Mouse (Mus musculus) right cerebral cortex, postnatal 25 days (tissue): Measurements from ENCODE around the gene Zbtb16.
A peak's percentile ranks its signal among the peaks of the same experiment; 100 is the strongest.

Experiments used
- DNase-seq: peaks from one replicate; pipeline ENCODE4 v3.0.0; 2022

Gene Zbtb16

DNA sequence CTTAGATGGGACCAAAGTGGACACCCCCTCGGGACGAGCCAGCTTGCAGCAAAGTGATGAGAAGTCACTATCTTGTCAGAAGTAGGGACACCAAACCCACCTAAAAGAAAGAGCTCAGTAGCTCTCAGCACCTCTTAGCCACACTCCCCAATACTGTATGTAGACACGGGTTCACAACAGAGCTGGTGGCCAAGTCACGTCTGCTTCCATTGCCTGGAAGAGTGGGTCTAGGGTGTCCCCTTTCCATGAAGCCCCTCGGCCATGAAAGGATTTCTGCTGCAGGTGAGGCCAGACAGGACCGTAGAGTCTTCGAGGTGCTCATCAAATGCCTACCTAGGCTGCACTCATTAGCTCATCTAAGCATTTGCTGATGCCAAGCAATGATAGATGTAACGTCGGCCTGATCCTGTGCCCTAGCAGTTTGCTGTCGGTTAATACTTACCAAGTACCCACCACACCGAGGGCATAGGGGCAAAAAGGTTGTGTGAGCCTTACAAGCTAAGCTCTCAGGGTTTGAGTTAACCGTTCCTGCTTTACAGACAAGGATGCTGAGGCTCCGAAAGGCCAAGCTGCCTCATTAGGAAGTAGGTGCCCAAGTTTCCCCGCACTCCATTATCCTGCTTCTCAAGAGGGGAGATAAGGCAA is 94.5 kb downstream of the Zbtb16 start:
- DNase-seq = no peak

GRCm38 (mm10) chr9:48740732-48741255 is 95.2 kb downstream of the Zbtb16 start:
- DNase-seq = no peak

GRCm38 (mm10) chr9:48740098-48740505 is 95.9 kb downstream of the Zbtb16 start:
- peak; percentile 74 for DNase-seq

GRCm38 (mm10) chr9:48738795-48739476 is 97.1 kb downstream of the Zbtb16 start:
- no peak for DNase-seq

- DNase-seq = no peak
Observed at GRCm38 (mm10) chr9:48737911-48738310, 98.1 kb downstream of the Zbtb16 start.

DNA sequence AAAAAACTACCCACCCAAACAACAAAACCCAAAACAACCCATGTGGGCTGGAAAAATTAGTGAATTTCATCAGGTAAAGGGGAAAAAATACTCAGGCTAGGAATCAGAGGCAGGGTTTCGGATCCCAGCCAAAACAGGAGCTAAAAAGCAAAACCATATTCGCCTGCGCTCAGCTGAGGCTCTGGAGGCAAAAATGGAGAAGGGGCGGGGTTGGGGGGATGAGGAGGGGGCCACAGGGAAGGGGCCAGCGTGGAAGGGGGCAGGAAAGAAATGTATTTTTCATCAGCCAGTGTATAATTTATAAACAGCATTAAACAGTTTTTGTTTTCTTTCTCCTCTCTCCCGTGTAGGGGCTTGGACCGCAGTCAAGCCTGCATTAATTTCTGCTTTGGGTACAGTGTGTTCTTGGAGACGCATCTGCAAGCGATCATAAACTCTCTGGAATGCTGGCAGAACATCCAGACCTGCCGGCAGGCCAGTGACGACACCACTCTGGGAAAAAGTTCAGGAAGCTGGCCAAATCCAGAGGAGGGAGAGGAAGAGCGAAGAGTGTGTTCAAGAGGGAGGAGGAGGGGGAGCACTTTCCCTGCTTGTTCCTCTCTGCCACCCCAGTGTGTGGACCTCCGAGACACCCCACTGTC is 98.7 kb downstream of the Zbtb16 start:
- peak; percentile 91 for DNase-seq

GRCm38 (mm10) chr9:48736361-48737209 is 99.4 kb downstream of the Zbtb16 start:
- peak; percentile 53 for DNase-seq

- no peak for DNase-seq
Observed at GRCm38 (mm10) chr9:48735466-48736312, 100.3 kb downstream of the Zbtb16 start.

GRCm38 (mm10) chr9:48734725-48735465 is 101.1 kb downstream of the Zbtb16 start:
- DNase-seq = no peak

- DNase-seq = peak; percentile 57
Observed at GRCm38 (mm10) chr9:48733817-48734544, 102.0 kb downstream of the Zbtb16 start.

GRCm38 (mm10) chr9:48733083-48733482 is 102.9 kb downstream of the Zbtb16 start:
- no peak for DNase-seq

- no peak for DNase-seq
Observed at GRCm38 (mm10) chr9:48731651-48732536, 104.1 kb downstream of the Zbtb16 start.

DNA sequence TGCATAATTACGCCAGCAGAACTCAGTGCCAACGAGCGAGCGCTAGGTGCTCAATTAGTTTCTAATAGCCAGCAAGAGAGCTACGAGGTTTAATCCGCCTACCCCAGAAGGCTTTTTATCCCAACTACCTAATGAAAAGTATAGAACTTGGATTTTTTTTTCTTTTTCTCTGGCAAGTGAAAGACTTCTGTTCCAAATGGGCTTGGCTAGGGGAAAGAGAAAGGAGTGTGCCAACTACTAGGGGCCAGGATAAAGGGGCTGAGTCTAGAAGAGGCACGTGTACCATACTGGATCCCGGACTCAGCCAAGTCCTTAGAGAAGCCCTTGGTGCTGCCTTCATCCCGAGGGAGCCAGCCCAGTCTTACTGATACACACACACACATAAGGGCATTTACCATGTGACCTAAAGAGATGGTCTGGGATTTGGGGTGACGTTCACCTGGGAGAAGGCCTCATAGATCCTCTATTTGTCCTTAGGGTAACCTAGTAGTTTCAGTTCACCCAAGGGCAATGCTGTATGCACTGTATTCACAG is 105.5 kb downstream of the Zbtb16 start:
- no peak for DNase-seq

DNA sequence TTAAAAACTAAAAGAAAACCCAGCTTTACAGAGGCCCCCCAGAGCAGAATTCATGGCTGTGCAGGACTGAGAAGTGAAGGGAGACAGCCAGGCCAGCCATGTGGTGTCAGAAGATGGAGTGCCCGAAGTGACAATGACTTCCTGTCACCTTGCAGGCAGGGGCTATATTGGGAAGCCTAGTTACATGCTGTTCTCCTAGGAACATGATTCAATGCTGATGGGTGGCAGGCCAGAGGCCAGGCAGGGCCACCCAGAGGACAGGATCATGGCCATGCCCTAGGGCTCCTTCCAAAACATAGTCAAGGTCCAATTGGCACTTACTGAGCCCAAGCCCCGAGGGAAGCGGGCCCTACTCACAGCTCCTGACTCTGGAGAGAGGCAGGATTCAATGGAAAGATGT is 106.6 kb downstream of the Zbtb16 start:
- no peak for DNase-seq

- no peak for DNase-seq
Observed at GRCm38 (mm10) chr9:48728731-48729123, 107.3 kb downstream of the Zbtb16 start.

- no peak for DNase-seq
Observed at GRCm38 (mm10) chr9:48728083-48728730, 107.8 kb downstream of the Zbtb16 start.

GRCm38 (mm10) chr9:48726341-48726740 is 109.7 kb downstream of the Zbtb16 start:
- no peak for DNase-seq

DNA sequence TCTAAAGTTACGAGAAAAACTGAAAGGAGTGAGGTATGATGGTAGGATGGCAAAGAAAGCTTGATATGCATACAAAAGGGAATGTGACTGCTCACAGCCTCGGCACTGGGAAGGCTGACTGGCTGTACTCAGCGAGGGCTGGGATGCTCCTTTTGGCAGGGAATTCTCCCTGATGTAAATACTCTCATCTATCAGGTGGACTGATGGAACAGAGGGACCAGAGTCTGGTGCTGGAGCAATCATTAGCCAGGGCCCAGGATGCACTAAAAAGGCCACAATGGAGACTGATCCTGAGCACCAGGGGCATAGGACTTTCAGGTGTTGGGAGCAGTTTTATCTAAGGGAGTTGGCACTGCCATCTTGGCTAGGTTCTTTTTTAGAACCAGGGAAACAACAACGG is 110.1 kb downstream of the Zbtb16 start:
- no peak for DNase-seq

DNA sequence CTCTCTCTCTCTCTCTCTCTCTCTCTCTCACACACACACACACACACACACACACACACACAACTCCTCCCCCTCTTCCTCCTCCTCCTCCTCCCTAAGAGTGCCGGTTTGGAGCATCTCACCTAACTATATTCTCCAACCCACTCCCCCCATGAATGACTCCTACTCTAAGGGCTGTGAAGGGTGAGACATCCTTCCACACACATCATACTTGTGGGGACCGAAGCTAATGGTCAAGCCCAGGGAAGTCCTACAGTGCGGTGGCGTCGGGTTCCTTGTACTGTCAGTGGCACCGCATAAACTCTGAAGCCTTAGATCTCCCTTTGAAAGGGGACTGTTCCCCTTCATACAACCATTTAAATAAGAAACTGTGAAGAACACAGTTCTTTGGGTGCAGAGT is 110.9 kb downstream of the Zbtb16 start:
- DNase-seq = no peak
